Mouse (Mus musculus): Measurements from ENCODE around the gene Wnt2b. TPM values are rescaled to one million over a fixed set of nuclear protein-coding genes. Genes with fewer than 3 reads are reported as not detected.

The Wnt2b gene
- total RNA-seq, 2 experiments from 2014 or later, result 2.2 to 3.0 TPM

DNA sequence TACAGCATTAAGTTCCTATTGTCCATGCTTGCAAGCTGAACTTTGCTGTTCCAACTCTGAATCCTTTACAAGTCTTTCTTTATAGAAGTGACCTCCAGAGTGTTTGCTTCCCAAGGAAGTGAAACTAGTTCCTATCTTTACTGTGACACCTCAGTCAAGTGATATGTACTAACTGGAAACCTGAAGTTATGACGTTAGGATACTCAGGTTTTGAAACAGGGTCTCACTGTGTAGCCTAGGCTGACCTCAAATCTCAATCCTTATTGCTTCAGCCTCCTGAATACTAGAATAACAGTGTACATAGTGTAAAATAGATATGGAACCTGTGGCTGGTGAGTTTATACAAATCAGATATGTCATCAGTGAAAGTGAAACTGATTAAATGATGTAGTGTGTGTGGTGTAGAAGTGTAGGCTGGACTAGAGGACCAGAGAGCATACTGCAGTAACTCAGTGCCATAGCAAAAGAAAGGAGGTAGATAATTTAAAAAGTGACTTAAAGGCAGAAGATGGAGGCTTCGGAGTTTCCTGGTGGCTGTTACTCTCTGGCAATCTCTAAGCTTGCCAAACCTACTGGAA, 23.9 kb downstream of the Wnt2b start:
- DNase-seq (ENCODE audit: extremely low spot score in 1 of 2, low spot score in 2 of 2), result no peak
- intact Hi-C loops (cut with DNase I), result no loop called here

DNA sequence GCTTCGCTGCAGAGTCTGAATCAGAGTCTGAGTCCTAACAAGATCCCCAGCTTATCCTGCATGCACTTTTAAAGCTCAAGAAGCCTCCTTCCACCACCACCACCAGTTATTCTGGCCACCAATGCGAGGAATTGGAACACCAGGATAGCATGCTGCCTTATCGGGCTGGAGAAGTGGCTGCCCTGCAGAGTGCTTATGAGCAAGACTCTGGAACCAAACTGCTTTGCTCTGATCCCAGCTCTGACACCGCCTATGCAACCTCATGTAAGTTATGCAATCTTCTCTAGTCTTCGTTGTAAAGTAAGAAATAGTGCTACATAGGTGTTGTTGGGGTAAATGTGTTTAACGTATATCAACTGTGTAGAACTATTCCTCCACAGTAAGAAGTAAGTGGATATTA, 32.3 kb downstream of the Wnt2b start:
- intact Hi-C loops (cut with DNase I), result no loop called here
- DNase-seq (ENCODE audit: extremely low spot score in 1 of 2, low spot score in 2 of 2), result no peak

- intact Hi-C loops (cut with DNase I), result no loop called here
- no peak for DNase-seq (ENCODE audit: extremely low spot score in 1 of 2, low spot score in 2 of 2)
These were observed 46.7 kb downstream of the Wnt2b start for GRCm38 (mm10) chr3:104914986-104915385.

DNA sequence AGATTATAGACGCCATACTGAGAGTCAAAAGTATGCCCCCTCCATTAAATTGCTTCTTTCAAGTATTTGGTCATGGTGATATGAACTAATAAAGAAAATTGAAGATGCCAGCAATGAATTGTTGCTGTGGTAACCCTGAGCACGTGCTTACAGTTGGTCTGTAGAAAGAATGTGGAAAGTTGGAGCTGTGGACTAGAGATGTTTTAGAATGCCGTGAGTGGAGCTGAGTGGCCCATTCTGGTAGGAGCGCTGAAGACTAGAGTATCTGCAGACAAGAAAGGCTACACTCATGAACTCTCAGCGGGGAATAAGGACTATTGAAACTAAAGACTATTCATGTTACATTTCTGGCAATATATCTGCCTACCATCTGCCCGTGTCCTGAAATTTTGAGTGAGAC, 52.5 kb downstream of the Wnt2b start:
- intact Hi-C loops (cut with DNase I), result no loop called here
- DNase-seq (ENCODE audit: extremely low spot score in 1 of 2, low spot score in 2 of 2), result no peak

- DNase-seq (ENCODE audit: extremely low spot score in 1 of 2, low spot score in 2 of 2), result no peak
- intact Hi-C loops (cut with DNase I), result no loop called here
These were observed 55.7 kb downstream of the Wnt2b start for GRCm38 (mm10) chr3:104906007-104906406.

DNA sequence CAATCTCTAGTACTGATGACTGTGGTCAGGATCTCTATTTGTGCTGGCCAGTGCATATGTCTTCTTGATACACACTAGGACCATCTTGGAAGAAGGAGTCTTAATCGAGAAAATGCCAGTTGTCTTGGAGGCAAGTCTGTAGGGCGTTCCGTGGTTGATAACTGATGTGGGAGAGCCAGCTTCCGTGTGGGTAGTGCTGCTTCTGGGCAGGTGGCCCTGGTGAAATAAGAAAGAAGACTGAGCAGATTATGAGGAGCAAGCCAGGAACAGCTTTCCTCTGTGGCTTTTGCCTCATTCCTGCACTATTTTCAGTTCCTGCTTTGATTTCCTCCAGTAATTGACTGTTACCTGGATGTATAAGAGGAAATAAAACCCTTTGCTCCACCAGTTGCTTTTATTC, 56.3 kb downstream of the Wnt2b start:
- DNase-seq (ENCODE audit: extremely low spot score in 1 of 2, low spot score in 2 of 2), result no peak
- intact Hi-C loops (cut with DNase I), result no loop called here

GRCm38 (mm10) chr3:104901154-104901553, 60.6 kb downstream of the Wnt2b start:
- DNase-seq (ENCODE audit: extremely low spot score in 1 of 2, low spot score in 2 of 2), result no peak
- intact Hi-C loops (cut with DNase I), result no loop called here

- intact Hi-C loops (cut with DNase I), result no loop called here
- DNase-seq (ENCODE audit: extremely low spot score in 1 of 2, low spot score in 2 of 2), result no peak
These were observed 65.6 kb downstream of the Wnt2b start for GRCm38 (mm10) chr3:104896141-104896540.

Other genes starting within 250 kb of the Wnt2b start
- 1 to 10 TPM; 1.4 to 2.7 TPM for gene Ppm1j, start 180.9 kb downstream of the Wnt2b start, total RNA-seq (2021)
- gene Fam19a3, start 180.1 kb downstream of the Wnt2b start, total RNA-seq (2021), result not detected
- gene Rhoc, start 173.5 kb downstream of the Wnt2b start, total RNA-seq (2021), result 10 to 100 TPM; 38.5 to 39.0 TPM
- gene Mov10, start 143.4 kb downstream of the Wnt2b start, total RNA-seq (2021), result 1 to 10 TPM; 9.3 to 9.7 TPM
- gene St7l, start 97.9 kb downstream of the Wnt2b start, total RNA-seq (2021), result 10 to 100 TPM; 32.1 to 35.9 TPM
- 10 to 100 TPM; 45.2 to 48.3 TPM for gene Capza1, start 97.4 kb downstream of the Wnt2b start, total RNA-seq (2021)
- 10 to 100 TPM; 38.7 to 42.7 TPM for gene Cttnbp2nl, start 91.2 kb upstream of the Wnt2b start, total RNA-seq (2021)
- gene 4930564D02Rik, start 104.9 kb upstream of the Wnt2b start, total RNA-seq (2021), result not detected